Mouse (Mus musculus): Measurements from ENCODE around the gene Hapln3. TPM values are rescaled to one million over a fixed set of nuclear protein-coding genes. Genes with fewer than 3 reads are reported as not detected.
A peak's percentile ranks its signal among the peaks of the same experiment; 100 is the strongest.

Gene Hapln3
- total and polyA plus RNA-seq, 3 experiments, result not detected

- Histone ChIP-seq H3K36me3 (ENCODE audit: control insufficient read depth in 1 of 2, insufficient read depth in 2 of 2, low read length in 2 of 2) (peaks cover 0 to 5% of the 10 kb centered on the region in 2 experiments; a peak in 2 of 4 replicates), H3K4me3 (ENCODE audit: control insufficient read depth in 1 of 2, insufficient read depth in 1 of 2, low read depth in 2 of 2, low read length in 2 of 2) (peak overlapping the region; percentile 76 to 95; a peak in 3 of 4 replicates)
- TF ChIP-seq BHLHE40 (IDR thresholded peaks at IDR 0.05; ENCODE audit: borderline replicate concordance, low read depth, low read length), result no peak
- TF ChIP-seq CHD1 (IDR thresholded peaks at IDR 0.05; ENCODE audit: low read depth, low read length), result no peak
- no peak for TF ChIP-seq TAL1 (IDR thresholded peaks at IDR 0.05; ENCODE audit: low read length)
- no peak for TF ChIP-seq USF1 (IDR thresholded peaks at IDR 0.05; ENCODE audit: low read depth, low read length)
- no peak for TF ChIP-seq RAD21 (IDR thresholded peaks at IDR 0.05; ENCODE audit: low read depth, low read length)
- TF ChIP-seq KAT2A (conservative IDR thresholded peaks at IDR 0.05; ENCODE audit: low read depth, low read length), result no peak
- TF ChIP-seq MEF2A (IDR thresholded peaks at IDR 0.05; ENCODE audit: extremely low read depth, insufficient replicate concordance, low read depth, low read length, poor library complexity, severe bottlenecking), result no peak
- TF ChIP-seq UBTF (IDR thresholded peaks at IDR 0.05; ENCODE audit: borderline replicate concordance, insufficient read depth, low read depth, low read length), result no peak
- no peak for TF ChIP-seq NRF1 (IDR thresholded peaks at IDR 0.05; ENCODE audit: insufficient read depth, low read depth, low read length, poor library complexity, severe bottlenecking)
- no peak for TF ChIP-seq ELF1 (IDR thresholded peaks at IDR 0.05; ENCODE audit: low read depth, low read length)
- TF ChIP-seq E2F4 (IDR thresholded peaks at IDR 0.05; ENCODE audit: borderline replicate concordance, low read depth, low read length), result no peak
- TF ChIP-seq MAX (IDR thresholded peaks at IDR 0.05; ENCODE audit: low read length), result 0 out of 2 replicates have a peak, but pooled peaks have one; percentile 30
- TF ChIP-seq JUND (IDR thresholded peaks at IDR 0.05; ENCODE audit: low read depth, low read length), result no peak
- no peak for TF ChIP-seq TBP (IDR thresholded peaks at IDR 0.05; ENCODE audit: low read depth, low read length)
- TF ChIP-seq EP300 (IDR thresholded peaks at IDR 0.05; ENCODE audit: low read depth in 1 of 2, low read length in 2 of 2), result no peak
- TF ChIP-seq SMC3 (IDR thresholded peaks at IDR 0.05; ENCODE audit: low read depth, low read length), result no peak
- no peak for TF ChIP-seq MYB (IDR thresholded peaks at IDR 0.05; ENCODE audit: low read depth, low read length)
- TF ChIP-seq CHD2 (IDR thresholded peaks at IDR 0.05; ENCODE audit: low read length), result no peak
- TF ChIP-seq HCFC1 (IDR thresholded peaks at IDR 0.05; ENCODE audit: low read depth, low read length), result 0 out of 2 replicates have a peak, but pooled peaks have one; percentile 2
- TF ChIP-seq MAFK (IDR thresholded peaks at IDR 0.05; ENCODE audit: borderline replicate concordance, low read depth, low read length), result no peak
- no peak for TF ChIP-seq NELFE (IDR thresholded peaks at IDR 0.05; ENCODE audit: low read depth, low read length)
- TF ChIP-seq POLR2A (IDR thresholded peaks at IDR 0.05; ENCODE audit: control insufficient read depth in 1 of 2, insufficient read depth in 1 of 2, low read depth in 1 of 2, low read length in 2 of 2, poor library complexity in 1 of 2), result no peak
- no peak for TF ChIP-seq GABPA (IDR thresholded peaks at IDR 0.05; ENCODE audit: low read depth, low read length)
- TF ChIP-seq ZMIZ1 (IDR thresholded peaks at IDR 0.05; ENCODE audit: low read depth, low read length), result no peak
- 0 out of 2 replicates have a peak, but pooled peaks have one; percentile 35 for TF ChIP-seq SIN3A (IDR thresholded peaks at IDR 0.05; ENCODE audit: low read length)
- peak; percentile 32; the same call in 1 of the 2 replicates for TF ChIP-seq ETS1 (IDR thresholded peaks at IDR 0.05; ENCODE audit: low read depth, low read length)
- no peak for TF ChIP-seq POLR2AphosphoS2 (IDR thresholded peaks at IDR 0.05; ENCODE audit: low read length)
- no peak for TF ChIP-seq POLR2AphosphoS5 (IDR thresholded peaks at IDR 0.05; ENCODE audit: borderline replicate concordance, low read depth, low read length)
- TF ChIP-seq ZC3H11A (IDR thresholded peaks at IDR 0.05; ENCODE audit: low read depth, low read length), result no peak
- no peak for TF ChIP-seq RCOR1 (IDR thresholded peaks at IDR 0.05; ENCODE audit: low read depth, low read length)
- TF ChIP-seq MXI1 (IDR thresholded peaks at IDR 0.05; ENCODE audit: low read depth, low read length), result peak; percentile 58; the same call in 1 of the 2 replicates
- TF ChIP-seq ZNF384 (IDR thresholded peaks at IDR 0.05; ENCODE audit: low read depth, low read length), result no peak; the same call in 1 of the 2 replicates
- peak; percentile 78 for TF ChIP-seq GATA1 (IDR thresholded peaks at IDR 0.05; ENCODE audit: low read depth, low read length)
- TF ChIP-seq MYC (IDR thresholded peaks at IDR 0.05; ENCODE audit: low read depth, low read length), result 0 out of 2 replicates have a peak, but pooled peaks have one; percentile 46
- no peak for TF ChIP-seq MAZ (IDR thresholded peaks at IDR 0.05; ENCODE audit: low read depth, low read length)
- no peak for TF ChIP-seq TCF12 (IDR thresholded peaks at IDR 0.05; ENCODE audit: low read depth, low read length)
- TF ChIP-seq CTCF (IDR thresholded peaks at IDR 0.05 in 2 of 3, conservative IDR thresholded peaks at IDR 0.05 in 1 of 3; ENCODE audit: control insufficient read depth in 1 of 3, insufficient read depth in 1 of 3, low read depth in 2 of 3, low read length in 3 of 3, poor library complexity in 1 of 3, severe bottlenecking in 1 of 3), result no peak
- TF ChIP-seq ZKSCAN1 (IDR thresholded peaks at IDR 0.05; ENCODE audit: low read depth, low read length), result no peak
Measured at GRCm38 (mm10) chr7:79149522-79149921, 18.7 kb upstream of the Hapln3 start.

More at GRCm38 (mm10) chr7:79149522-79149921, 18.7 kb upstream of the Hapln3 start:
- Histone ChIP-seq H3K4me1 (ENCODE audit: control insufficient read depth in 1 of 2, insufficient read depth in 2 of 2, low read length in 2 of 2) (peaks cover 0 to 10% of the 10 kb centered on the region in 2 experiments; a peak in 1 of 4 replicates), H3K9me3 (replicated peaks; ENCODE audit: insufficient read depth, low read length) (no peaks in the 10 kb centered on the region), H3K27ac (ENCODE audit: control insufficient read depth, low read depth, low read length) (no peak overlapping the region), H3K27me3 (ENCODE audit: control insufficient read depth in 1 of 2, insufficient read depth in 2 of 2, low read length in 2 of 2) (peaks cover 0 to 3% of the 10 kb centered on the region in 2 experiments; a peak in 3 of 4 replicates), H3K9ac (ENCODE audit: control insufficient read depth, low read depth, low read length, poor library complexity, severe bottlenecking) (peak overlapping the region; percentile 1; the same call in 1 of the 2 replicates), H3K79me2 (ENCODE audit: control insufficient read depth, insufficient read depth, low read length, poor library complexity) (no peaks in the 10 kb centered on the region)
- DNase-seq (ENCODE audit: low read depth, low spot score), result peak; percentile 40
